Mouse (Mus musculus) heart, adult 8-10 months (tissue): ENCODE measurements at regions not wholly inside any gene's neighbourhood (a gene's known extent, or its start where the extent isn't known, plus 50 kb on each side); places are given as distances from the start of the nearest gene placed in this dataset.

Experiments used
- DNase-seq: peaks from one replicate; pipeline ENCODE4 v3.0.0; 2022; ENCODE audit warnings: low spot score

- no peak for DNase-seq
Measured at GRCm38 (mm10) chr1:154995778-154996390, 103.6 kb downstream of the Ier5 start.

- no peak for DNase-seq
Measured at GRCm38 (mm10) chr1:154993927-154994856, 105.2 kb downstream of the Ier5 start.

GRCm38 (mm10) chr1:154983325-154983724 is 99.0 kb upstream of the Cacna1e start:
- DNase-seq, result peak; percentile 42

GRCm38 (mm10) chr1:154982836-154983235 is 98.5 kb upstream of the Cacna1e start:
- no peak for DNase-seq

- no peak for DNase-seq
Measured at GRCm38 (mm10) chr1:154981687-154982086, 97.4 kb upstream of the Cacna1e start.

GRCm38 (mm10) chr1:154975732-154976131 is 91.4 kb upstream of the Cacna1e start:
- no peak for DNase-seq

- DNase-seq, result no peak
Measured at GRCm38 (mm10) chr1:154961271-154961670, 77.0 kb upstream of the Cacna1e start.

- DNase-seq, result no peak
Measured at GRCm38 (mm10) chr1:154956625-154957031, 72.3 kb upstream of the Cacna1e start.

- DNase-seq, result no peak
Measured at GRCm38 (mm10) chr1:154952679-154953078, 68.4 kb upstream of the Cacna1e start.
